Mouse (Mus musculus) liver, adult 2 months (tissue): ENCODE measurements around the gene Crot. TPM values are rescaled to one million over a fixed set of nuclear protein-coding genes. Genes with fewer than 3 reads are reported as not detected.
"Not testable (repeated sequence)": the region's sequence is repeated elsewhere in the genome, so short reads cannot be mapped to it uniquely, and the experiment has no call there.

Experiments used
- DNase-seq: peaks from one replicate; pipeline ENCODE4 v3.0.0-alpha.2; 2011; ENCODE audit warnings: low read depth, low spot score; ENCODE audit errors: extremely low read depth
- H3K27ac ChIP-seq: fragments of 200-500 bp; replicated peaks from 2 replicates; pipeline ENCODE4 v1.5.1; 2012; ENCODE audit warnings: low read depth, mild to moderate bottlenecking, control low read depth, inconsistent platforms, low read length; ENCODE audit not compliant: insufficient read depth
- H3K27me3 ChIP-seq: fragments of 200-500 bp; 2 replicates; pipeline ENCODE4 v1.6.1; 2012; ENCODE audit warnings: mild to moderate bottlenecking, moderate library complexity, low read length, inconsistent platforms; ENCODE audit not compliant: control insufficient read depth, insufficient read depth
- H3K36me3 ChIP-seq: fragments of 200-500 bp; 2 replicates; pipeline ENCODE4 v1.6.1; 2012; ENCODE audit warnings: low read length, inconsistent platforms; ENCODE audit not compliant: control insufficient read depth, insufficient read depth
- H3K4me1 ChIP-seq: fragments of 200-500 bp; 2 replicates; pipeline ENCODE4 v1.6.1; 2011; ENCODE audit warnings: low read length; ENCODE audit not compliant: control insufficient read depth, insufficient read depth
- H3K4me3 ChIP-seq: fragments of 200-500 bp; 2 replicates; pipeline ENCODE4 v1.5.1; 2011; ENCODE audit warnings: low read depth, mild to moderate bottlenecking, control low read depth, low read length, moderate library complexity; ENCODE audit not compliant: insufficient read depth
- H3K79me2 ChIP-seq: fragments of 200-500 bp; 2 replicates; pipeline ENCODE4 v1.6.1; 2012; ENCODE audit warnings: inconsistent platforms, mild to moderate bottlenecking, low read length, moderate library complexity; ENCODE audit not compliant: control insufficient read depth, insufficient read depth
- H3K9ac ChIP-seq: fragments of 200-500 bp; 2 replicates; pipeline ENCODE4 v1.6.1; 2012; ENCODE audit warnings: low read depth, mild to moderate bottlenecking, control low read depth, inconsistent platforms, low read length
- CTCF ChIP-seq: fragments of 200-500 bp; IDR thresholded peaks from 2 replicates; pipeline ENCODE4 v1.5.1; 2011; ENCODE audit warnings: low read depth, low read length, control low read depth
- POLR2A ChIP-seq: fragments of 200-500 bp; IDR thresholded peaks from 2 replicates; pipeline ENCODE4 v1.6.1; 2011; ENCODE audit warnings: low read length, control low read depth; ENCODE audit not compliant: insufficient read depth; ENCODE audit errors: extremely low read depth
- WGBS: fragments of 180-500 bp; shearing (Covaris S2); methylation state at CpG from one replicate; pipeline ENCODE4 v1.1.7; 2018; 5-methylcytosine and 5-hydroxymethylcytosine counted together
- polyA plus RNA-seq: library from polyadenylated mRNA; depleted of rRNA; stranded (reverse); fragments of >200 nt; gene quantifications from 2 replicates; pipeline ENCODE4 v1.2.3, GENCODE M21; 2012
- total RNA-seq: library from RNA; depleted of rRNA; stranded (reverse); fragments of >200 nt; gene quantifications from 2 replicates; pipeline ENCODE4 v1.2.3, GENCODE M21; 2014

Crot gene
- total and polyA plus RNA-seq, 2 experiments, result 152 to 523 TPM

DNA sequence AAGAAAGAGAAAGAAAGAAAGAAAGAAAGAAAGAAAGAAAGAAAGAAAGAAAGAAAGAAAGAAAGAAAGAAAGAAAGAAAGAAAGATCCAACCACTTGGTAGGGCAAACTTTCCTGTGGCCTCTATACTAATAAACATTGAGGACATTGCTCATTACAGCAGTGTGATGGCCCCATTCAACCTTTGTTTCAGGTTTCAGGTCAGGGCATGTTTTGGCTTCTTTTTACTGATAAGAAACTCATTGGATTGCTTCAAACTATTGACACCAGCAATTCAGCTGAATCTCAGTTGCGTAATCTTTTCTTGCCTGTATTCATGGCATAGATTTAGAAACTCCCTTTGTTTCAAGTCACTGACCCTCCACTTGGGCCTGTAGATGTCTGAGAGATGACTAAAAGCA lies 13.0 kb upstream of the Crot start:
- Histone ChIP-seq H3K79me2 (no peaks in the 10 kb centered on the region), H3K4me3 (no peak overlapping the region), H3K36me3 (no peaks in the 10 kb centered on the region), H3K27ac (no peak overlapping the region), H3K27me3 (no peaks in the 10 kb centered on the region), H3K9ac (no peak overlapping the region), H3K4me1 (peaks cover 3% of the 10 kb centered on the region; the same call in 1 of the 2 replicates)
- no peak for TF ChIP-seq POLR2A
- no peak for TF ChIP-seq CTCF
- DNase-seq, result peak; percentile 78
- 38% methylated on average over 1 of the region's 1 CpGs for WGBS

DNA sequence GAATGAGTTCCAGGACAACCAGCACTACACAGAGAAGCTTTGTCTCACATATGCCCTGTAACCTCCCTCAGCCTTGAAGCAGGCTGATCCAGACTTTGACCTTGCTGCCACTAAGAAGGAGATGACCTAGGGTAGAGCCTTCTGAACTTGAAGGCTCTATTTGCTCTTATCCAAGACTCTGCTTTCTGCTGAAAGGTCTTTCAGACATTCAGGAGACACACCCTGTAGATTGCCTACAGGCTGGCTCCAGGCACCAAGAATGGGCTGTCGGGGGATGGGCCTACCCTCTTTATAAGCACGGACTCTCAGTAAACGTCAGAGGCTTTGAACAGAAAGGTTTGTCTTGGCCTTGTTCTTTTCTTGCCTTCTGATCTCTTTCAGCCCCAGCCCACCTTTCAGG lies 9.5 kb upstream of the Crot start:
- not testable (repeated sequence) for H3K79me2 ChIP-seq, H3K27ac ChIP-seq, H3K36me3 ChIP-seq, DNase-seq, H3K4me3 ChIP-seq, H3K27me3 ChIP-seq, H3K4me1 ChIP-seq, H3K9ac ChIP-seq
- 76% methylated on average over 3 of the region's 3 CpGs for WGBS

DNA sequence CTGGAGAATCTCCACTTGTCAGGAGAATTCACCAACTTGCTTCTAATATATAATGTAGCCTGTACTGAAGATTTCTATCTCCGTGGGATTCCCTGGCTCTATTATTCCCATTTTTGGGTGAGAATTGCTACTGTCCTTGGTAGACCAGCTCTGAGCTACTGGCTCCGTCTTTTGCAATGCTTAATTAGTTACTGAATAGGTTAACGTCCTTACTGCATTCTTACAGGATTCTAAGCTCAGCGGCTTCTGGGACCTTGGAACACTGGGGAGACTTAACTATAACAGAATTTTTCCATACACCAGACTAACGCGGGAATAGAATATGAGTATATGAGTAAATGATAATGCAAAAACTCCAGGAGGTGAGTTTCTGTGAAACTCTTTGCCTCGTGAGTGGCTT lies 2.9 kb upstream of the Crot start:
- WGBS, result 19% methylated on average over 7 of the region's 7 CpGs
- peaks cover 14% of the 10 kb centered on the region; the same call in 1 of the 2 replicates for H3K4me1 ChIP-seq

DNA sequence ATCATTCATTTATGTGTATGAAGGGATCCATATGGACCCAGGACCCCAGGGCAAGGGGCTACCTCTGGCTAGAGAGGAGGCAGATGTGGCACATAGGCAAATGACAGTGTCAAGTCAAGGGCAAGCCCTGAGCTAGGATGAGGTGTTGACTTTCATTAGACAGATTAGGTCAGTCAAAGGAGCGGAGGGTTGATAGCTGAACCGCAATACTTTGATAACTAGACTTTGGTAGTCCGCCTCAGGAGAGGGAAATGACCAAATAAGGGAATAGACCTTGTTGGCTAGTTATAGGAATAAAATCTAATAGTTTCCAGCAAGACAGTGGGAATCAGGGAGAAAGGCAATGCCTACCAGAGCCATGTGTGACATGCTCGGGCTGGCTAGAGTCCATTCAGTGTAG lies 2.0 kb upstream of the Crot start:
- TF ChIP-seq CTCF (no peak), POLR2A (no peak)
- H3K4me1 ChIP-seq, result peaks cover 17% of the 10 kb centered on the region
- peaks cover 18% of the 10 kb centered on the region; the same call in 1 of the 2 replicates for H3K79me2 ChIP-seq
- peak overlapping the region; percentile 89 for H3K27ac ChIP-seq
- peaks cover 2% of the 10 kb centered on the region for H3K36me3 ChIP-seq
- H3K9ac ChIP-seq, result peak overlapping the region; percentile 53
- no peak overlapping the region for H3K4me3 ChIP-seq
- WGBS, result 18% methylated on average over 4 of the region's 4 CpGs
- DNase-seq, result peak; percentile 78
- H3K27me3 ChIP-seq, result no peaks in the 10 kb centered on the region

More for the DNA sequence above, 2.9 kb upstream of the Crot start:
- Histone ChIP-seq H3K9ac (peak overlapping the region; percentile 38), H3K79me2 (peaks cover 14% of the 10 kb centered on the region; the same call in 1 of the 2 replicates), H3K27ac (peak overlapping the region; percentile 89)
- not testable (repeated sequence) for H3K36me3 ChIP-seq, H3K27me3 ChIP-seq, H3K4me3 ChIP-seq
- peak; percentile 81 for DNase-seq

DNA sequence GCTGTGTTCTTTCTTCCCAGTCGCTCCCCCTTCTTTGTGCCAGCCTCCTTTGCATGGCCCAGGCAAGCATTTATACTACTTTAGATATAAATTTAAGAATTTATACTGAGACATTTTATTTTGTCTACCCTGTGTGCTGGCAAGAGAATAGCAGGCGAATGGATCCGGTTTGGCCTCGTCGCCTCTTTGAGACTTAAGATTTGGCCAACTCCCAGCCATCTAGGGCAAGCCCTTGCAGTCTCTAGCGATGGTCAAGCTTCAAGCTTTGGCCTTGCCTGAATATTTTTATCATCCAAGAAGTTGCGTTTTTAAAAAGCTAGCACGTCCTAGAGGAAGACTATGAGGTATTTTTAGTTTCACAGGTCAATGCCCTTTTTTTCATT lies 380 bp upstream of the Crot start:
- WGBS, result 2% methylated on average over 8 of the region's 8 CpGs
- peak; percentile 74 for DNase-seq
- TF ChIP-seq CTCF (no peak), POLR2A (no peak)

DNA sequence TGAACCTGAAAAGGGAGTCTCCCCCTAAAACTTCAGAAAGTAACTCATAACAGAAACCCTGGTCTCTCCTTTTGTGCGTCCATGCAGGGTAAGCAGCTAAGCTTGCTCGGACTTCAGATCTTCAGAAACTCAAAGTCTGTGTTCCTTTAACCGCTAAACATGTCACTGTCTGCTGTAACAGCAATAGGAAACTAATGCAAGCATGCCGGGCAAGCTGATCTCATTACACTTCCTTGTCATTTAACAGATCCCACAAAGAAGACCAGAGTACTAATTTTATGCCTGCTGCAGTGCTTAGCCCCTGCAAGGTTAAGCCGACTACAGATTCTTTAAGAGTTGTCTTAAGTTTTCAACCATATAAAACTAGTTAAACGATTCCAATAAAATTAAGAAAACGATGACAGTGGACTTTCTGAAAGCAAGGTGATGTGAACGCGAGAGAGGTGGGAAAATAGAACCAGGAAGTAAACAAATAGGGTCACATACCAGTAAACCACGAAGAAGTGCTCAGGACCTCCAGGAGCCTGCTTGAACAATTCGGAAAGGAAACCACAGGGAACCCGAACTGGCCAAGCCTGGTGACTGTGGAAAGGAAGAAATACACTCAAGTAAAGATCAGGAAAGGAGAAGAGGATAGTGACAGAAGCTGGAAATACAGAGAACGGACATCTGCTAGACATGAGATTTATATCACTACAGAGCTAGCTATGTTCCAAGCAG lies 998 bp downstream of the Crot start:
- H3K79me2 ChIP-seq, result peaks cover 24% of the 10 kb centered on the region; the same call in 1 of the 2 replicates
- peak overlapping the region; percentile 92 for H3K9ac ChIP-seq
- WGBS, result under 1% methylated on average over 13 of the region's 13 CpGs
- H3K4me1 ChIP-seq, result peaks cover 38% of the 10 kb centered on the region
- no peak for TF ChIP-seq CTCF
- TF ChIP-seq POLR2A, result no peak
- DNase-seq, result peak; percentile 48
- peak overlapping the region; percentile 87 for H3K4me3 ChIP-seq
- peak overlapping the region; percentile 68 for H3K27ac ChIP-seq
- H3K36me3 ChIP-seq, result peaks cover 23% of the 10 kb centered on the region
- H3K27me3 ChIP-seq, result no peaks in the 10 kb centered on the region

More for the DNA sequence above, 380 bp upstream of the Crot start:
- peak overlapping the region; percentile 86 for H3K9ac ChIP-seq
- peak overlapping the region; percentile 87 for H3K4me3 ChIP-seq
- no peaks in the 10 kb centered on the region for H3K27me3 ChIP-seq
- H3K4me1 ChIP-seq, result peaks cover 28% of the 10 kb centered on the region
- H3K27ac ChIP-seq, result peak overlapping the region; percentile 90
- peaks cover 13% of the 10 kb centered on the region for H3K36me3 ChIP-seq
- H3K79me2 ChIP-seq, result peaks cover 21% of the 10 kb centered on the region; the same call in 1 of the 2 replicates
